Mouse (Mus musculus) forebrain, embryonic 12.5 days (tissue): ENCODE measurements around the gene Tbx5. TPM values are rescaled to one million over a fixed set of nuclear protein-coding genes. Genes with fewer than 3 reads are reported as not detected.

Experiments used
- ATAC-seq: fragments of 200-750 bp; cut with Nextera tagmentation; 2 replicates; pipeline ENCODE4 v1.8.0; 2017; ENCODE audit warnings: moderate TSS enrichment; ENCODE audit not compliant: low FRiP score
- H3K27ac ChIP-seq: fragments of 300-500 bp; sonication (generic); 2 replicates; pipeline ENCODE4 v1.5.1; 2016; ENCODE audit warnings: mild to moderate bottlenecking
- H3K27me3 ChIP-seq: fragments of 300-500 bp; sonication (generic); 2 replicates; pipeline ENCODE4 v1.6.1; 2016; ENCODE audit warnings: mild to moderate bottlenecking
- H3K36me3 ChIP-seq: fragments of 300-500 bp; sonication (generic); replicated peaks from 2 replicates; pipeline ENCODE4 v1.6.1; 2016; ENCODE audit warnings: mild to moderate bottlenecking
- H3K4me1 ChIP-seq: fragments of 300-500 bp; sonication (generic); 2 replicates; pipeline ENCODE4 v1.6.1; 2016
- H3K4me2 ChIP-seq: fragments of 300-500 bp; sonication (generic); 2 replicates; pipeline ENCODE4 v1.6.1; 2016; ENCODE audit warnings: mild to moderate bottlenecking, moderate library complexity
- H3K4me3 ChIP-seq: fragments of 300-500 bp; sonication (generic); replicated peaks from 2 replicates; pipeline ENCODE4 v1.5.1; 2016; ENCODE audit warnings: mild to moderate bottlenecking
- H3K9ac ChIP-seq: fragments of 300-500 bp; sonication (generic); 2 replicates; pipeline ENCODE4 v1.6.1; 2016; ENCODE audit warnings: mild to moderate bottlenecking
- H3K9me3 ChIP-seq: fragments of 300-500 bp; sonication (generic); 2 replicates; pipeline ENCODE4 v1.6.1; 2016
- WGBS: fragments of 180-500 bp; shearing (Covaris S2); methylation state at CpG from one replicate; pipeline ENCODE4 v1.1.7; 2016; 5-methylcytosine and 5-hydroxymethylcytosine counted together
- polyA plus RNA-seq: library from polyadenylated mRNA; unstranded; fragments of >200 nt; fragmentation: Nextera tagmentation; extraction: Ambion mirVana; gene quantifications from 2 replicates; pipeline ENCODE4 v1.2.1, GENCODE M21; 2016

Tbx5 gene
- polyA plus RNA-seq, 1 experiment from 2014 or later, result 0.11 TPM

GRCm38 (mm10) chr5:119827341-119827740, 5.1 kb upstream of the Tbx5 start:
- no peak overlapping the region for H3K4me3 ChIP-seq
- H3K9ac ChIP-seq, result no peak overlapping the region
- 0 out of 2 replicates have a peak, but pooled peaks cover 4% of the 10 kb centered on the region for H3K4me1 ChIP-seq
- no peaks in the 10 kb centered on the region for H3K9me3 ChIP-seq
- no peak for ATAC-seq
- H3K4me2 ChIP-seq, result no peak overlapping the region
- peaks cover 96% of the 10 kb centered on the region for H3K27me3 ChIP-seq
- H3K27ac ChIP-seq, result no peak overlapping the region
- H3K36me3 ChIP-seq, result no peaks in the 10 kb centered on the region
- 63% methylated on average over 6 of the region's 6 CpGs for WGBS

GRCm38 (mm10) chr5:119830611-119831010, 1.9 kb upstream of the Tbx5 start:
- H3K9me3 ChIP-seq, result no peaks in the 10 kb centered on the region

GRCm38 (mm10) chr5:119831201-119831771, 1.2 kb upstream of the Tbx5 start:
- Histone ChIP-seq H3K9me3 (no peaks in the 10 kb centered on the region), H3K36me3 (no peaks in the 10 kb centered on the region), H3K4me2 (no peak overlapping the region), H3K9ac (no peak overlapping the region), H3K27ac (no peak overlapping the region), H3K4me3 (no peak overlapping the region), H3K4me1 (peaks cover 8% of the 10 kb centered on the region; the same call in 1 of the 2 replicates), H3K27me3 (peaks cover 100% of the 10 kb centered on the region)
- under 1% methylated on average over 33 of the region's 33 CpGs for WGBS
- ATAC-seq, result no peak

More at GRCm38 (mm10) chr5:119830611-119831010, 1.9 kb upstream of the Tbx5 start:
- no peak overlapping the region for H3K4me2 ChIP-seq
- no peak overlapping the region for H3K9ac ChIP-seq
- 4% methylated on average over 8 of the region's 8 CpGs for WGBS
- no peak for ATAC-seq
- no peak overlapping the region for H3K4me3 ChIP-seq
- no peaks in the 10 kb centered on the region for H3K36me3 ChIP-seq
- peaks cover 98% of the 10 kb centered on the region for H3K27me3 ChIP-seq
- H3K27ac ChIP-seq, result no peak overlapping the region
- H3K4me1 ChIP-seq, result peaks cover 8% of the 10 kb centered on the region; the same call in 1 of the 2 replicates

DNA sequence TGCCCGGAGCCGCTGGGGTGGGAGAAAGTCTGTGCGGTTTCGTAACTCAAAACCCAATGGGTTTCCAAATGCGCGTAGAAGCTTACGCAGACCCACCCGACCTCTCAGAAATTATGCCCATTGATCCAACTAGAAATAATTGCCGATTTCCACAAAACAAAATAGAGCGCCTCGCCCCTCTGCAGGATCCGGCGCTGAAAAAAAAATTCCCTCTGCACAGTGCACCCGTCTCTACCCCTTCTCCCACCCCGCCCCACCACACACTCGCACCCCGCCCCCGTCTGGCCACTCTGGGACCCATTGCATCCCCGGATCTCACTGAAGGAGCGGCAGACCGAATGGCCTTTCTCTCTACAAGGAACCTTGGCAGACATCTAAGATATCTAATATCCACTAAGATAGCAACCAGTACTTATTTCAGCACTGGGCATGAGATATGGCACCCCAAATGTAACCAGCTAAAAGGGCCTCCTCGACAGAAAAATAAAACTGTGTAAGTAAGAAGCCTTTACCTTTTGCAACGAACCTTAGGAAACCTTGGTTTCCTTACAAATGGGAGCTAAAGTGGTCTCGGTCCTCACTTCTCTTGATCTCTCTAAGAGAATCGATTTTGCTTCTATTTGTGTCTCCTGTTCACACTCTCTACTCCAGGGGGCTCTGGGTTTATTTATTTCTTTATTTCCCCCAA, 533 bp upstream of the Tbx5 start:
- no peak overlapping the region for H3K9ac ChIP-seq
- H3K4me2 ChIP-seq, result no peak overlapping the region
- no peaks in the 10 kb centered on the region for H3K36me3 ChIP-seq
- H3K4me1 ChIP-seq, result peaks cover 8% of the 10 kb centered on the region; the same call in 1 of the 2 replicates
- WGBS, result 1% methylated on average over 25 of the region's 25 CpGs
- no peak overlapping the region for H3K27ac ChIP-seq
- ATAC-seq, result no peak
- peaks cover 100% of the 10 kb centered on the region for H3K27me3 ChIP-seq
- no peaks in the 10 kb centered on the region for H3K9me3 ChIP-seq
- H3K4me3 ChIP-seq, result no peak overlapping the region

DNA sequence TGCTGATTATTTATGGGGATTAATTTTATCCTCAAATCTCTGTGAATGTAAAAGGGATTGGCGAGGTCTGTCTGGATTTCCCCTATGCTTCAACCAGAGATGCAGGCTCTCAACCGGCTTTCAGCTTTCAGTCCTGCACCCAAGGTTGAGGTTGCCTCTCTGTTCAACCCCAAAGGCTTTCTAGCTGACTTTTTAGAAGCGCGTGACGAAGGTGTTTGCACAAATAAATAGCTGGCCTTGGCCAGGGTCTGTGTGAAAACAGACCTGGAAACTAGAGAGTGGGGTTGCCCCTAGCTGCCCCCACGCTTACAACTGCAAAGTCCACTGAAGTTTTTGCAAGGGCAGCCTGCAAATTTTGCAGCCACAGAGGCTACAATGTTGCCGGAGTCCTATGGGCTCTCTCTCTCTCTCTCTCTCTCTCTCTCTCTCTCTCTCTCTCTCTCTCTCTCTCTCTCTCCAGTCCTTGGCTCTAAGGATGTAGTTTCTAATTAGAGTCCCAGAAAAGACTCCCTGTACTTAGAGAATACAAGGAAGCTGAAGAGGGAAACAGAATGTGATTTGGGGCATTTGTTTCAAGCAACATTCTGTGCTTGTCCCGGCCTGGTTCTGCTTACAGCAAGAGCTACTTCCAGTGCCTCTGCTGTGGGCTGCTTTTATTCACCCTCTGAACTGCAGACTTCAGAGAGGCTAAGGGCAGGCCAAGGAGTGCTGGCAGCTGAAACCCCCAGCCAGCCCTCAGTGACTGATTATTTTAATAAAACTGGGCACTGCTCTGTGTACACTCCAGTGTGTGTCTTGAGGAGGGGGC, 959 bp downstream of the Tbx5 start:
- Histone ChIP-seq H3K27me3 (peaks cover 100% of the 10 kb centered on the region), H3K27ac (no peak overlapping the region), H3K9me3 (no peaks in the 10 kb centered on the region), H3K4me3 (no peak overlapping the region), H3K9ac (no peak overlapping the region), H3K36me3 (no peaks in the 10 kb centered on the region), H3K4me2 (no peak overlapping the region), H3K4me1 (peaks cover 8% of the 10 kb centered on the region; the same call in 1 of the 2 replicates)
- 2% methylated on average over 8 of the region's 8 CpGs for WGBS
- no peak for ATAC-seq

DNA sequence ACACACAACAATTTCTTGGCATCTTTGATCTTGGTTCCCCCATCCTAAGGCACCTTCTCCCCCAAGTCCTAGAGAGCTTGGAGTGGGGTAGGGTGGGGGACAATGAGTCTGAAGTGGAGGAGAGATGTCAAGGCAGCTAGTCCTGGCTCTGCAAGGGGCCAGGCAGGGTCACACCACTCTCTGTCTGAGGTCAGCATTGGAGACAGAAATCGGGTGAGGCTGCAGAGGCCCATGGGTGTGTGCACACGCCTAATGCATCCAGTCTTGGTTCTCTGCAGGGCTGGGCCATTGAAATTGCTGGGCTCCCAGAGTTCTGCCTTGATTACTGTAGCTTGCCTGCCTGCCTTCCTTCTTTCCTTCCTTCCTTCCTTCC, 1.5 kb downstream of the Tbx5 start:
- H3K4me2 ChIP-seq, result no peak overlapping the region
- H3K27me3 ChIP-seq, result peaks cover 100% of the 10 kb centered on the region
- no peak overlapping the region for H3K4me3 ChIP-seq
- H3K4me1 ChIP-seq, result peaks cover 8% of the 10 kb centered on the region; the same call in 1 of the 2 replicates
- H3K36me3 ChIP-seq, result no peaks in the 10 kb centered on the region
- H3K9me3 ChIP-seq, result no peaks in the 10 kb centered on the region
- no peak overlapping the region for H3K27ac ChIP-seq
- ATAC-seq, result no peak
- 2% methylated on average over 2 of the region's 2 CpGs for WGBS
- no peak overlapping the region for H3K9ac ChIP-seq

DNA sequence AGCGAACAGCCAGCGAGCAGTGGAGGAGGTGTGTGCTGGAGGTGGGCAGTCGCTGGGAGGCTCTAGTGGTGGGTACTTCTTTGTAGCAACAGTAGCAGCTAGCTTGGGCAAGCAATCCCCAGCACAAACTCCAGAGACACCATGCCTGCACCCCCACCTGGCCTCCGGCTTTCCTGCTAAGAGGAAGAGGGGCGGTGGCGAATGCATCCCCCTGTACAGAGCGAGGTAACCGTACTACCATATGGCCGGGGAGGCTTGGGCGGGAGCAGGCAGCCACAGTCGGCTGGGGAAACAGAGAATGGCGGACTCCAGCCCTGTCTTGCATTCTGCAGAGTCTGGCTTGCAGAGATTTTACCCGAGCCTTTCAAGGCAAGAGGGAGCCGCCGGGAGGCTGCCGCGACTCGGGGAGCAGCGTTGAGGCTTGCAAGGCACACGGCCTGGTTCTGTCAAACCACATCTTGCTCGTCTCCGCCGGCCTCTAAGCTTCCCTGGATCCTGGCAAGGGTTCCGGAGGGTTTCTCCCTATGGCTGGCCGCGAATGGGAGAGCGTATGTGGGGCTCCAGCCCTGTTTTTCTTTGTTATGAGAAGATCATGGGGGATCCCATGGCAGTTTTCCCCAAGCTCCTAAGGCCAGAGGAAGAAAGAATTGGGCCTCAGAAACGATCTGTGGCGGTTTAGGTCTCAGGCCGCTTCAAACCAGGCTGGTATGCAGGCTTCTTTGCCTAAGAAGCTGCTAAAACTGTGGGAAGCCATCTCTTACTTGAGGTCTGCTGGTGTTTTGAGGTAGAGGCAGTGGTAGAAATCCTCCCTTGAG, 2.8 kb downstream of the Tbx5 start:
- no peak for ATAC-seq
- 1% methylated on average over 30 of the region's 30 CpGs for WGBS
- H3K4me2 ChIP-seq, result no peak overlapping the region
- peaks cover 8% of the 10 kb centered on the region; the same call in 1 of the 2 replicates for H3K4me1 ChIP-seq
- no peak overlapping the region for H3K27ac ChIP-seq
- H3K27me3 ChIP-seq, result peaks cover 100% of the 10 kb centered on the region
- no peaks in the 10 kb centered on the region for H3K9me3 ChIP-seq
- no peak overlapping the region for H3K9ac ChIP-seq
- no peak overlapping the region for H3K4me3 ChIP-seq
- H3K36me3 ChIP-seq, result no peaks in the 10 kb centered on the region

GRCm38 (mm10) chr5:119835868-119836209, 3.4 kb downstream of the Tbx5 start:
- H3K4me2 ChIP-seq, result no peak overlapping the region
- no peak overlapping the region for H3K27ac ChIP-seq
- H3K9me3 ChIP-seq, result no peaks in the 10 kb centered on the region
- ATAC-seq, result no peak
- H3K4me1 ChIP-seq, result peaks cover 8% of the 10 kb centered on the region; the same call in 1 of the 2 replicates
- no peaks in the 10 kb centered on the region for H3K36me3 ChIP-seq
- H3K9ac ChIP-seq, result no peak overlapping the region
- peaks cover 100% of the 10 kb centered on the region for H3K27me3 ChIP-seq
- no peak overlapping the region for H3K4me3 ChIP-seq
- 2% methylated on average over 12 of the region's 12 CpGs for WGBS

GRCm38 (mm10) chr5:119836618-119837305, 4.3 kb downstream of the Tbx5 start:
- WGBS, result under 1% methylated on average over 28 of the region's 28 CpGs
- peaks cover 4% of the 10 kb centered on the region; the same call in 1 of the 2 replicates for H3K4me1 ChIP-seq
- peaks cover 99% of the 10 kb centered on the region for H3K27me3 ChIP-seq
- ATAC-seq, result no peak
- no peak overlapping the region for H3K4me2 ChIP-seq
- H3K9me3 ChIP-seq, result no peaks in the 10 kb centered on the region
- H3K36me3 ChIP-seq, result no peaks in the 10 kb centered on the region
- H3K27ac ChIP-seq, result no peak overlapping the region
- no peak overlapping the region for H3K4me3 ChIP-seq
- no peak overlapping the region for H3K9ac ChIP-seq

DNA sequence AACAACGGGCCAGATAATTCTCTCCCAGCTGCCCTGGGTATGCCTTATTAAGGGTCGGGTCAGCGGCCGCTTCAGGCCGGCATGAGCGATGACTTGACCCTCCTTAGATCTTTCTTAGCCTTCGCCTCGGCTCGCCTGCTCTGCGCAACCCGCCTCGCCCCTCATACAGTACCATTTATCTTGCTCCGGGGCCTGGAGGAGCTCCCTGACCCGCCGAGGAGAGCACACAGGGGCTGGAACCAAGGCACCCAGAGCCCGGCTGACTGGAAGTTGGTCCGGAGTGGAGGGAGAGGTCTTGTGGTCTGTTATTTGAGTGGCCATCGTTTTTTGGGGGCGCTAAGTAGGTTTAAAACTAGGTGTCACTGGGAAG, 4.8 kb downstream of the Tbx5 start:
- Histone ChIP-seq H3K4me2 (no peak overlapping the region), H3K4me3 (no peak overlapping the region), H3K27ac (no peak overlapping the region), H3K36me3 (no peaks in the 10 kb centered on the region), H3K4me1 (peaks cover 4% of the 10 kb centered on the region; the same call in 1 of the 2 replicates), H3K27me3 (peaks cover 99% of the 10 kb centered on the region), H3K9ac (no peak overlapping the region), H3K9me3 (no peaks in the 10 kb centered on the region)
- under 1% methylated on average over 19 of the region's 19 CpGs for WGBS
- no peak for ATAC-seq

DNA sequence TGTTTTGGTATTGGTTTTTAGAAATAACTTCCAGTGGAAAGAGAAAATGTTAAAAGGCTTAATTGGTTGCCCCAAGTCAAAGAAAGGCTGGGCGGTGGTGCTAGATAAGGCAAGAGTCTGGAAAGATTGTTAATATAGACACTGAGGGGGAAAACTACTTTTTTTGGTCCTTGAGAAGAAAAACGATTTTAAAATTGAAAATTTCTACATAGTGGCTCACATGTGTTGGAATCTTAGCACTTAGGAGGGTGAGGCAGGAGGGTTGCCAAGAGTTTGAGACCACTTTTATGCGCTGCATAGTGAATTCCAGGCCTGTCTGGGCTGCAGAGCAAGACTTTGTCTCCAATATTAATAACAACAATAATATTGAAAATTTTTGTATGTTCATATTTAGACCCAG, 5.4 kb downstream of the Tbx5 start:
- Histone ChIP-seq H3K27ac (no peak overlapping the region), H3K27me3 (peaks cover 99% of the 10 kb centered on the region)
- WGBS, result 6% methylated on average over 3 of the region's 3 CpGs

More for the DNA sequence above, 5.4 kb downstream of the Tbx5 start:
- Histone ChIP-seq H3K4me3 (no peak overlapping the region), H3K4me1 (peaks cover 4% of the 10 kb centered on the region; the same call in 1 of the 2 replicates), H3K4me2 (no peak overlapping the region), H3K36me3 (no peaks in the 10 kb centered on the region), H3K9ac (no peak overlapping the region), H3K9me3 (no peaks in the 10 kb centered on the region)
- no peak for ATAC-seq
